Mouse (Mus musculus): ENCODE results near the gene Hist1h2bc.

The Hist1h2bc gene

DNA sequence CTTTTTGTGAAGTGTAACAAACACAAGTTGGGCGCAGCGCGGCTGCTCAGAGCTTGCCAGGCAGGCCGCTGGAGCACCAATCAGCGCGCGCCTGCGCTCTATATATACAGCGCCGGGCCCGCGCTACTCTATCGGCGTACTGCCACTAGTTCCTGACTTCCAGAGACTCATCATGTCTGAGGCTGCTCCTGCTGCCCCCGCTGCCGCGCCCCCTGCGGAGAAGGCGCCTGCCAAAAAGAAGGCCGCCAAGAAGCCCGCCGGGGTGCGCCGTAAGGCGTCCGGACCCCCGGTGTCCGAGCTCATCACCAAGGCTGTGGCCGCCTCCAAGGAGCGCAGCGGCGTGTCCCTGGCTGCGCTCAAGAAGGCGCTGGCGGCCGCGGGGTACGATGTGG is 54.7 kb downstream of the Hist1h2bc start, which contains the start of gene Hist1h1c:
Hist1h1c (plus strand) TSS at position 132 of the 392 bp plus-strand sequence.
- DNase-seq = peak; percentile 86

DNA sequence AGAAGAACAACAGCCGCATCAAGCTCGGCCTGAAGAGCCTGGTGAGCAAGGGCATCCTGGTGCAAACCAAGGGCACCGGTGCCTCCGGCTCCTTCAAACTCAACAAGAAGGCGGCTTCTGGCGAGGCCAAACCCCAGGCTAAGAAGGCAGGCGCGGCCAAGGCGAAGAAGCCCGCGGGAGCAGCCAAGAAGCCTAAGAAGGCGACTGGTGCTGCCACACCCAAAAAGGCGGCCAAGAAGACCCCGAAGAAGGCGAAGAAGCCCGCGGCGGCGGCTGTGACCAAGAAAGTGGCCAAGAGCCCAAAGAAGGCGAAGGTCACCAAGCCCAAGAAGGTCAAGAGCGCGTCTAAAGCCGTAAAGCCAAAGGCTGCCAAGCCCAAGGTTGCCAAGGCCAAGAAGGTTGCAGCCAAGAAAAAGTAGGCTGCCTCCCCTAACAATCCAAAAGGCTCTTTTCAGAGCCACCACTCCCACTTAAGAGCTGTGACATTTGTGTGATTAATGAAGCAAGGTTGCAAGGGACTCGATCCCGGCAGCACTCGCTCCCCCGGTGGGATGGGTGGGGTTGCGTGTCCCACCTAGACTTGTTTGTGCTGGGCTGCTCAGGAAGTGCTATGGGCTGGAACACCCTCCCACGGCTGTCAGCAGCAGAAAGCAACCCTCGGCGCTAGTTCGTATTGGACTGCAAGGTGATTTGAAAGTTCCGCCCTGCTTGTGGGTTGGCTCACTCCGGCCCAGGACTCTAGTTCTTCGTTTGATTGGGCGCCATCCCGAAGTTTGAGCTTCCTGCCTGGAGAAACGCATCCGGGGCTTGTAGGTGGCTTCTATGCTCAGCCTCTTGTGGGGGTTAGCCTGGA is 55.3 kb downstream of the Hist1h2bc start:
- peak; percentile 87 for DNase-seq

DNA sequence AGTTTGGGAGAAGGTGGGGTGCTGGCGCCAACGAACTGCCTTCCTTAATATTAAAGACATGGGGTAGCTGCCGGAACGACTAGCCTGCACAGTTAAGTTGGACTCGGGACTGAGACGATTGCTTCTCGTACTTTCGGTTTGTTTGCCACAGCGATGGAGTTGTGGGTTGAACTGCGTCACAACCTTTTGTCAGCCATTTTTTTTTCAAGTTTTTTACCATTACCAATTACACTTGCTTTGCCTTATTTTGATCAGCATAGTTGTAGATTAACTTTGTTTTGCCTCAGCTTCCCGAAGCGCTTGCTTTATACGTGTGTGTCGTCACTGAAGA is 55.9 kb downstream of the Hist1h2bc start:
- DNase-seq = no peak

DNA sequence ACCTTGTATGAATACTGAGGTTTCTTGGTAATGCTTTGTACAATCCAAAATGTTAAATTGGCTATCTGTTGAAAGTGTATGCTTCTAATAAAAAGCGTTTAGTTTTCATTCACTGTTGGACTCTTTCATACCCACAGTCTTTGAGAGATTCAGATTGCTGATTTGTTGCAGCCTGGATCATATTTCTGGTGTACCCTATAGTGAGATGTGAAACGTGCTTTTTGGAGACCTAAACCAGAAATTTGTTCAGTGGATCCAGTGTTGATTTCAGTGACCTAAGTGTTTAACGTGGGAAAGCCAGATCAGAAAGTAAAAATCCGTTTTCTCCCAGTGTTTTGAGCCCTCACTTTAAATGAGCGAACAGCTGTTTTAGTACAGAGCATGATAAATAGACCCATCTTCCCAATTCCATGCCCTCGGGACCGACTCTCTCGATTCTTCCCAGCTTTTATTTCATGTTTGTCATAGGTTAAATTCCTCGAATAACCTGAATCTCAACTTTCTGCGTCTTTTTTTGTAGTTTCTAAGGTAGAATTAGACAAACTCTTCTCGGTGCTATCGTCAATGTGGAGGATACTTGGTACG is 56.3 kb downstream of the Hist1h2bc start:
- no peak for DNase-seq

DNA sequence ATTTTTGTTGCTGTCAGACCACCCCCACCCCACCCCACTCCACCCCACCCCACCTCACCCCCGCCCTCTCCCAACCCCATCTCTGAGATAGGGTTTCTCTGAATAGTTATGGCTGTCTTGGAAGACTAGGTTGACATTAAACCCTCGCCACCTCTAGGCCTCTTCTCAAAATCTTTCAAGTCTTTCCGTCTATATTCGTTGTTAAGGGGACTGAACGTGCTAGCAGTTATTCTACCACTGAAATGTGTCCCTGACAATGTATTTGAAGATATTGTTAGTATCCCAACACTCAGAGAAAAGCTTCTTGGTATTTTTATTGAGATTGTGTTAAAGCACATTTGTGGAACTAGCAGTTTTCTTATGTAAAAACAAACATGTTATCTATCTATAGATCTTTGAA is 56.9 kb downstream of the Hist1h2bc start:
- no peak for DNase-seq

DNA sequence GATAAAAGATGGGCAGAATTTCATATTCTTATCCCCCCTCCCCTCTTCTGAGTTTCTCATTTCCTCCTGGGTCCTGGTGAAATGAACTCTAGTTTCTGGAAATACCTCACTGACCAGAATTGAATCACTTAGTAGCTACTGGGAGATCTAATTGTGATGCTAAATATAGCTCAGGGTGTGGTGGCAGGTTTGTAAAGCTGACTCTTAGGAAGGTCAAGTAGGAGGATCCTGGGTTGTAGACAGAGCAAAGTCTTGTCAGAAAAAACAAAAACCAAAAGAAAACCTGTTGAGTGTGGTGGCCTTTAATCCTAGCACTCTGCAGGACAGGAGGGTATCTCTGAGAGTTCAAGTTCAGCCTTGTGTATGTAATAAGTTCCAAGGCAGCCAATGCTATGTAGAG is 58.0 kb downstream of the Hist1h2bc start:
- DNase-seq = no peak

Data from right cerebral cortex, postnatal 14 days (tissue).